Mouse (Mus musculus) liver, embryonic 15.5 days (tissue): ENCODE measurements around the gene Aff4. TPM values are rescaled to one million over a fixed set of nuclear protein-coding genes. Genes with fewer than 3 reads are reported as not detected.

Experiments
- ATAC-seq: fragments of 200-750 bp; cut with Nextera tagmentation; 2 replicates; pipeline ENCODE4 v1.8.0; 2017; ENCODE audit warnings: moderate number of reproducible peaks, mild to moderate bottlenecking, moderate library complexity; ENCODE audit not compliant: insufficient read depth
- H3K27ac ChIP-seq: fragments of 300-500 bp; sonication (generic); replicated peaks from 2 replicates; pipeline ENCODE4 v1.5.1; 2015; ENCODE audit warnings: mild to moderate bottlenecking, inconsistent platforms
- H3K27me3 ChIP-seq: fragments of 300-500 bp; sonication (generic); 2 replicates; pipeline ENCODE4 v1.6.1; 2015; ENCODE audit warnings: mild to moderate bottlenecking, inconsistent platforms
- H3K36me3 ChIP-seq: fragments of 300-500 bp; sonication (generic); replicated peaks from 2 replicates; pipeline ENCODE4 v1.6.1; 2015; ENCODE audit warnings: moderate library complexity, mild to moderate bottlenecking, inconsistent platforms
- H3K4me1 ChIP-seq: fragments of 300-500 bp; sonication (generic); replicated peaks from 2 replicates; pipeline ENCODE4 v1.6.1; 2015; ENCODE audit warnings: inconsistent platforms
- H3K4me2 ChIP-seq: fragments of 300-500 bp; sonication (generic); 2 replicates; pipeline ENCODE4 v1.6.1; 2015; ENCODE audit warnings: moderate library complexity, mild to moderate bottlenecking, inconsistent platforms
- H3K4me3 ChIP-seq: fragments of 300-500 bp; sonication (generic); replicated peaks from 2 replicates; pipeline ENCODE4 v1.5.1; 2015; ENCODE audit warnings: mild to moderate bottlenecking, inconsistent platforms
- H3K9ac ChIP-seq: fragments of 300-500 bp; sonication (generic); 2 replicates; pipeline ENCODE4 v1.6.1; 2015; ENCODE audit warnings: moderate library complexity, mild to moderate bottlenecking, inconsistent platforms
- H3K9me3 ChIP-seq: fragments of 300-500 bp; sonication (generic); replicated peaks from 2 replicates; pipeline ENCODE4 v1.6.1; 2016; ENCODE audit warnings: inconsistent platforms
- WGBS: fragments of 180-500 bp; shearing (Covaris S2); methylation state at CpG from one replicate; pipeline ENCODE4 v1.1.7; 2015; ENCODE audit warnings: mixed read lengths; ENCODE audit not compliant: insufficient replicate concordance; 5-methylcytosine and 5-hydroxymethylcytosine counted together
- polyA plus RNA-seq: library from polyadenylated mRNA; unstranded; fragments of >200 nt; fragmentation: Nextera tagmentation; extraction: Ambion mirVana; gene quantifications from 2 replicates; pipeline ENCODE4 v1.2.1, GENCODE M21; 2015

The Aff4 gene
- polyA plus RNA-seq, 1 experiment from 2014 or later, result 8.0 TPM

DNA sequence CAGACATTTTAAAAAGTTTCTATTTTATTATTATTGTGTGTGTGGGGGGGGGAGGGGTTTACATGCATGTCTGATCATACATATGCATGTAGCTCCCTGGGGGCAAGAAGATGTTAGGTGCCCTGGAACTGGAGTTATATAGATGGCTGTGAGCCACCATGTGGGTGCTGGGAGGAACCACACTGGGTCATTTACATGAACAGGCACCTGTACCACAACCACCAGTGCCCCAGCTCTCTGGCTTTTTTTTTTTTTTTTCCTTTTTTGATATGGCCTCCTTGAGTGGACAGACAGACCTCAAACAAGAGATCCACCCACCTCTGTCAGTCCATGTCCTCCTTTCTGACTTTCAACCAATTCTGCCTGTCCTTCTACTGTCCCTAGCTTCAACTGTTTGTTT is 78.5 kb downstream of the Aff4 start:
- Histone ChIP-seq H3K4me1 (peaks cover 48% of the 10 kb centered on the region), H3K9me3 (no peaks in the 10 kb centered on the region), H3K4me3 (peak overlapping the region; percentile 96), H3K27ac (0 out of 2 replicates have a peak overlapping the region, but pooled peaks have one; percentile 90), H3K4me2 (peak overlapping the region; percentile 87), H3K27me3 (no peaks in the 10 kb centered on the region), H3K9ac (no peak overlapping the region), H3K36me3 (peaks cover 14% of the 10 kb centered on the region)
- no peak for ATAC-seq

DNA sequence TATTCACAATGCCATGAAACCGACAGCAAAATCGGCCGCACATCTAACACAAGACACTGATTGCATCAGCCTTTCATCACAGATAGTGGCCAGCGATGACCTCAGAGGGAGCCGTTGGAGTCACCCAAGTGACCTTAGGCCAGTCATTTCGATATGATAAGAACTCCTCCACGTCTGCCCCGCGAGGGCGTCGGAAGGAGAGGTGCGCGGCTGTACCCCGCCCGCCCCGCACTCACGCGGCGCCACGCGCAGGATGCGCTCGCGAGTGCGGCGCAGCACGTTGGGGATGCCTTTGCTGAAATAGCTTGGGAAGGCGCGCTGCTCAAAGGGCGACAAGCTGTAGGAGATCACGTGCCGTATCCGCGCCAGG is 79.7 kb downstream of the Aff4 start:
- peak; percentile 29 for ATAC-seq
- H3K4me3 ChIP-seq, result peak overlapping the region; percentile 96
- no peaks in the 10 kb centered on the region for H3K9me3 ChIP-seq
- H3K27ac ChIP-seq, result peak overlapping the region; percentile 90
- H3K36me3 ChIP-seq, result peaks cover 14% of the 10 kb centered on the region
- H3K9ac ChIP-seq, result peak overlapping the region; percentile 87
- H3K27me3 ChIP-seq, result no peaks in the 10 kb centered on the region
- under 1% methylated on average over 34 of the region's 34 CpGs for WGBS
- H3K4me2 ChIP-seq, result peak overlapping the region; percentile 87
- peaks cover 48% of the 10 kb centered on the region for H3K4me1 ChIP-seq

GRCm38 (mm10) chr11:53430670-53431346 is 80.2 kb downstream of the Aff4 start, which contains the start of the genes Uqcrq and Gdf9:
TSS of gene Uqcrq (minus strand) at chr11:53430831.
TSS of gene Gdf9 (plus strand) at chr11:53431023.
- WGBS, result under 1% methylated on average over 44 of the region's 44 CpGs
- Histone ChIP-seq H3K4me1 (peaks cover 48% of the 10 kb centered on the region), H3K9ac (peak within 1 kb of the TSS; percentile 87), H3K27ac (peak within 1 kb of the TSS; percentile 90), H3K4me3 (peak within 1 kb of the TSS; percentile 96), H3K4me2 (peak within 1 kb of the TSS; percentile 87), H3K36me3 (peaks cover 14% of the 10 kb centered on the region), H3K9me3 (no peaks in the 10 kb centered on the region), H3K27me3 (no peaks in the 10 kb centered on the region)
- ATAC-seq, result peak; percentile 87

DNA sequence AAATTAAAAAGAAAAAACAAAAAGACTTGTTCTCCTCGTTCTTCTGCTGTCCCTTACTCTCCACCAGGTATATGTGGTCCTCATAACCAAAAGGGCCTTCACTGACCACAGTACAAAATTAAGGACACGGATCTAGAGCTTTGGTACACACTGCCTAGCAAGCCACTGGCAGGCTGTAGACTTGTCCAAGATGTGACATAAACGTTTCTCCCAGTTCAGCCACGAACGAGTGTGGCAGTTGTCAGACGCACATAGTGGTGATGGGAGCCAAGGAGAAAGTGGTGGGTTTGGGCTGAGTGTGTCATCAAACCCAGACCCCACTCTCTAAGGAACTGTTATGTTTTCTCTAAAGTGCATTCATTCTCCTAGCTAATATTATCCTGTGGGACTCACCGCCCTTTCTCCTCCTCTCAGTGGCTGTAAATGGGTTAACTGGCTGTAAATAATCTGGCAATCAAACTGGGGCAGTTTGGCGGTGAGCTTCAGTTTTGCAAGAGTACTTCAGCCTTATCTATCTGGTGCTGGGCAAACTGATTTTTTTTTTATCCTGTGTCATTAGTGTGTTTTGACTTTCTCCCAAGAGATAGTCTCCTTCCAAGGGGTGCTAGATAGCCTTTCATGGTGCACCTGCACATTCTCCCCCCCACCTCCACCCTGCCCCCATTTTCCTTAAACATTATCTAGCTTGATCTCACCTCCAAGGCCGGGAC is 80.9 kb downstream of the Aff4 start:
- 5% methylated on average over 9 of the region's 9 CpGs for WGBS
- Histone ChIP-seq H3K9ac (peak overlapping the region; percentile 28; the same call in 1 of the 2 replicates), H3K36me3 (peaks cover 14% of the 10 kb centered on the region), H3K27me3 (no peaks in the 10 kb centered on the region), H3K4me1 (peaks cover 55% of the 10 kb centered on the region), H3K4me3 (peak overlapping the region; percentile 96), H3K9me3 (no peaks in the 10 kb centered on the region), H3K27ac (peak overlapping the region; percentile 90), H3K4me2 (peak overlapping the region; percentile 87)
- ATAC-seq, result peak; percentile 18

DNA sequence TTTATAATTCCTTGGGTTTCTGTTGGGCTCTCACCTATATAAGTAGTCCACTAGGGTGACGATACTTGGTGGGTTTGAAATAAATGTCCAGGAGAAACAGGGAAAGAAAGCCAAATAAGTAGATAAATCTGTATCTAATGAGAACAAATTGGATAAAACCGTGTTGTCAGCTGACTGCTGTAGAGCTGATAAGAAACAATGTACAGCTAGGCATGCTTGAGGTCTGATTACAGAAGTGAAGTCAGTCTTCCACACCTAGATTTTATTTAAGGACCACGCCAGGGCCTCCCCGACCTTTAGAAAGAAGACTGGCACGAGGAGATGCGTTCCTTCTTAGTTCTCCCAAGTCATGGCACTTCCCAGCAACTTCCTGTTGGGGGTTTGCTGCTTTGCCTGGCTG is 82.4 kb downstream of the Aff4 start:
- peaks cover 55% of the 10 kb centered on the region for H3K4me1 ChIP-seq
- 17% methylated on average over 6 of the region's 6 CpGs for WGBS
- H3K27me3 ChIP-seq, result no peaks in the 10 kb centered on the region
- H3K4me2 ChIP-seq, result peak overlapping the region; percentile 38
- ATAC-seq, result no peak
- H3K27ac ChIP-seq, result 0 out of 2 replicates have a peak overlapping the region, but pooled peaks have one; percentile 19
- peaks cover 11% of the 10 kb centered on the region for H3K36me3 ChIP-seq
- H3K9ac ChIP-seq, result no peak overlapping the region
- no peak overlapping the region for H3K4me3 ChIP-seq
- no peaks in the 10 kb centered on the region for H3K9me3 ChIP-seq

DNA sequence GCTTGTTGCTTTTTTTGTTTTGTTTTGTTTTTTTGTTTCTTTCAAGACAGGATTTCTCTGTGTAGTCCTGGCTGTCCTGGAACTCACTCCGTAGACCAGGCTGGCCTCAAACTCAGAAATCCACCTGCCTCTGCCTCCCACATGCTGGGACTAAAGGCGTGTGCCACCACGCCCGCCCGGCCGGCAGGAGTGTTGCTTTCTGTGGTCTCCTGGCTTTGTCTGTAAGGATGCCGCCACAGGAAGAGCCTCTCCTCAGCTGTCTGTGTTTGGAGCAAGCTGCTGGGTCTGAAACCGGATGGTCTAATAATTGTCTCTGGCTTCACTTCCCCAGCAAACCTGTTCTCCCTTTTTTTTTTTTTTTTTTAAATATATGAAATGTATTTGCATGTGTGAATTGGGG is 84.9 kb downstream of the Aff4 start:
- 48% methylated on average over 8 of the region's 8 CpGs for WGBS

GRCm38 (mm10) chr11:53436338-53436737 is 85.7 kb downstream of the Aff4 start:
- H3K4me1 ChIP-seq, result peaks cover 32% of the 10 kb centered on the region
- no peak overlapping the region for H3K27ac ChIP-seq
- WGBS, result 62% methylated on average over 6 of the region's 6 CpGs
- H3K9me3 ChIP-seq, result no peaks in the 10 kb centered on the region
- H3K27me3 ChIP-seq, result no peaks in the 10 kb centered on the region
- ATAC-seq, result no peak
- no peak overlapping the region for H3K4me2 ChIP-seq
- H3K9ac ChIP-seq, result no peak overlapping the region
- no peaks in the 10 kb centered on the region for H3K36me3 ChIP-seq
- no peak overlapping the region for H3K4me3 ChIP-seq

More for the DNA sequence above, 84.9 kb downstream of the Aff4 start:
- H3K4me3 ChIP-seq, result no peak overlapping the region
- ATAC-seq, result no peak
- H3K36me3 ChIP-seq, result no peaks in the 10 kb centered on the region
- H3K4me1 ChIP-seq, result peaks cover 38% of the 10 kb centered on the region
- no peak overlapping the region for H3K27ac ChIP-seq
- H3K9ac ChIP-seq, result no peak overlapping the region
- no peaks in the 10 kb centered on the region for H3K9me3 ChIP-seq
- H3K27me3 ChIP-seq, result no peaks in the 10 kb centered on the region
- H3K4me2 ChIP-seq, result no peak overlapping the region

DNA sequence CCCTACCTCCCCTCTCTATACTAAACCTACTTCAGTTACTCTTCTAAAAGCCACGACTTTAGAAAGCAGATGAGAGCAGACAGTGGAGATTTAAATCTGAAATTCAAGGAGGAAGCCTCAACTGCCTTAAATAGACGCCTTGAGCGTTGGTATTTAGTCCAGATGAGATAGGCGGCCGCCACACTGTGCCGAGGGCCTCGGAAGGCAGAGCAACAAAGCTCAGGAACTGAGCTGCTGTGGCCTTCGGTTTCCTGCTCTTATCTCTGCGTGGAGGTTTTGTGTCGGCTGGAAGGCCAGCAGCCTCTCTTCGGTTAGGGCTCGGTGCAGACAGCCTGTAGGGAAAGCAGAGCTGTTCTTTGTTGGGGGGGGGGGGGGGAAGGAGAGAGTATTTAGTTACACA is 91.3 kb downstream of the Aff4 start:
- Histone ChIP-seq H3K36me3 (no peaks in the 10 kb centered on the region), H3K27ac (no peak overlapping the region), H3K4me1 (peaks cover 23% of the 10 kb centered on the region), H3K27me3 (no peaks in the 10 kb centered on the region), H3K9ac (0 out of 2 replicates have a peak overlapping the region, but pooled peaks have one; percentile 8), H3K9me3 (no peaks in the 10 kb centered on the region), H3K4me2 (peak overlapping the region; percentile 13; the same call in 1 of the 2 replicates), H3K4me3 (no peak overlapping the region)
- ATAC-seq, result no peak
- 3% methylated on average over 12 of the region's 12 CpGs for WGBS

DNA sequence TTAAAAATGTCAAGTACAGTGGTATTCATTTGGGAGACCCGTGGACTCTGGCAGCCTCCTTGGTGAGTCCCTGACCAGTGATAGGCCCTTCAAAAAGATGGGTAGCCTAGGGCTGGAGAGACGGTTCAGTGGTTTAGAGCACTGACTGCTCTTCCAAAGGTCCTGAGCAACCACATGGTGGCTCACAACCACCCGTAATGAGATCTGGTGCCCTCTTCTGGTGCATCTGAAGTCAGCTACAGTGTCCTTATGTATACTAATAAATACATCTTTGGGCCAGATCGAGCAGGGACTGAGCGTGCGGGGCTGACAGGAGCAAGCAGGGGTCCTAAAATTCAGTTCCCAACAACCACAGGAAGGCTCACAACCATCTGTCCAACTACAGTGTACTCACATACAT is 93.2 kb downstream of the Aff4 start:
- Histone ChIP-seq H3K4me3 (no peak overlapping the region), H3K27me3 (no peaks in the 10 kb centered on the region), H3K27ac (no peak overlapping the region), H3K36me3 (no peaks in the 10 kb centered on the region), H3K4me2 (peak overlapping the region; percentile 18), H3K9me3 (no peaks in the 10 kb centered on the region), H3K4me1 (peaks cover 27% of the 10 kb centered on the region), H3K9ac (no peak overlapping the region)
- WGBS, result 12% methylated on average over 6 of the region's 6 CpGs
- ATAC-seq, result 0 out of 2 replicates have a peak, but pooled peaks have one; percentile 17

DNA sequence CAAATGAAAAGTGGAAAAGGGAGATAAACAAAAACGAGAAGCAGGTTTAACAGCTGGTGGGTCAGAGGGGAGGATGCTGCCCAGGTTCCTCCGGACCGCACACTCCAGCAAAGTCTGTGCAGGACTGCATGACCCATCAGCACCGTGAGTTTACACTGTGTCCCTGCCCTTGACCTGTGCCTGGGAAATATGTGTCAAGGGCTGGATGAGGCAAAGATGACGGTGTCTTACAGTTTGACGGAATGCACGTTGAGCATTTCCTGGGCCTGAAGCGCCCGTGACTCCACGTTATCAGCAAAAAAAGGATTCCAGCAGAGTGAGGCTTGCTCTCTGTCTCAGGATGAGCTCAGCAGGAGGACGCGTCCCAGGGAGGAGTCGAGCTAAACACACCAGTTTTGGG is 94.9 kb downstream of the Aff4 start:
- H3K36me3 ChIP-seq, result no peaks in the 10 kb centered on the region
- ATAC-seq, result peak; percentile 26; the same call in 1 of the 2 replicates
- peaks cover 10% of the 10 kb centered on the region for H3K27me3 ChIP-seq
- H3K9ac ChIP-seq, result no peak overlapping the region
- no peak overlapping the region for H3K4me3 ChIP-seq
- H3K4me1 ChIP-seq, result peaks cover 32% of the 10 kb centered on the region
- H3K4me2 ChIP-seq, result no peak overlapping the region
- no peaks in the 10 kb centered on the region for H3K9me3 ChIP-seq
- peak overlapping the region; percentile 45; the same call in 1 of the 2 replicates for H3K27ac ChIP-seq
- WGBS, result 56% methylated on average over 13 of the region's 13 CpGs

DNA sequence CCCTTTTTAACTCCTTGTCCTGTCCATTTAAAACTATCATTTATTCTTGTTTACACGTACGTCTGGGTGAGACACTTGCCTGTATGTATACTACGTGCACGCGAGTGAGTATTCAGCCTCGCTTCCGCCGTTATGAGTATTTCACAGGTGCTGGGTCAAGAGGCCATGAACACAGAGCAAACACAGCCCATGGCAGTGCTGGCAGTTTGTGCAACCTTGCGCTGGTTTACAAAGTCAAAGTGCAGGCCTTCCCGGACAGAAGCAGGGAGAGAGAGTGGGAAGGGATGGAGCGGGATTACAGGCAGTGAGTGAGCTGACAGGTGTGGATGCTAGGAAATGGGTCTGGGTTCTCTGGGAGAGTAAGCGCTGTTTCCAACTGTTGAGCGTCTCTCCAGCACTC is 95.5 kb downstream of the Aff4 start:
- Histone ChIP-seq H3K4me2 (no peak overlapping the region), H3K9me3 (no peaks in the 10 kb centered on the region), H3K36me3 (no peaks in the 10 kb centered on the region), H3K27me3 (peaks cover 16% of the 10 kb centered on the region), H3K27ac (0 out of 2 replicates have a peak overlapping the region, but pooled peaks have one; percentile 45), H3K9ac (no peak overlapping the region), H3K4me1 (peaks cover 35% of the 10 kb centered on the region), H3K4me3 (no peak overlapping the region)
- WGBS, result 79% methylated on average over 13 of the region's 13 CpGs
- ATAC-seq, result peak; percentile 69
